Mouse (Mus musculus) midbrain, embryonic 14.5 days (tissue): ENCODE results near the gene Dcp1a. TPM values are rescaled to one million over a fixed set of nuclear protein-coding genes. Genes with fewer than 3 reads are reported as not detected.

ENCODE experiments used
- ATAC-seq: fragments of 200-750 bp; cut with Nextera tagmentation; 2 replicates; pipeline ENCODE4 v1.8.0; 2017; ENCODE audit warnings: moderate number of reproducible peaks, moderate library complexity; ENCODE audit not compliant: low FRiP score, low TSS enrichment
- DNase-seq: peaks from one replicate; pipeline ENCODE4 v3.0.0-alpha.2; 2015
- H3K27ac ChIP-seq: fragments of 300-500 bp; sonication (generic); replicated peaks from 2 replicates; pipeline ENCODE4 v1.5.1; 2014; ENCODE audit warnings: mild to moderate bottlenecking, low read depth, low read length, moderate library complexity
- H3K27me3 ChIP-seq: fragments of 300-500 bp; sonication (generic); 2 replicates; pipeline ENCODE4 v1.6.1; 2014; ENCODE audit warnings: low read length, control low read depth, mixed read lengths; ENCODE audit not compliant: control insufficient read depth, insufficient read depth
- H3K36me3 ChIP-seq: fragments of 300-500 bp; sonication (generic); 2 replicates; pipeline ENCODE4 v1.6.1; 2014; ENCODE audit warnings: low read length, control low read depth; ENCODE audit not compliant: control insufficient read depth, insufficient read depth
- H3K4me1 ChIP-seq: fragments of 300-500 bp; sonication (generic); 2 replicates; pipeline ENCODE4 v1.6.1; 2014; ENCODE audit warnings: mild to moderate bottlenecking, antibody characterized with exemption, low read length, control low read depth; ENCODE audit not compliant: control insufficient read depth, insufficient read depth
- H3K4me2 ChIP-seq: fragments of 300-500 bp; sonication (generic); 2 replicates; pipeline ENCODE4 v1.6.1; 2014; ENCODE audit warnings: mild to moderate bottlenecking, low read length, moderate library complexity
- H3K4me3 ChIP-seq: fragments of 300-500 bp; sonication (generic); replicated peaks from 2 replicates; pipeline ENCODE4 v1.5.1; 2014; ENCODE audit warnings: low read depth, low read length
- H3K9ac ChIP-seq: fragments of 300-500 bp; sonication (generic); replicated peaks from 2 replicates; pipeline ENCODE4 v1.6.1; 2014; ENCODE audit warnings: mild to moderate bottlenecking, low read length, moderate library complexity
- H3K9me3 ChIP-seq: fragments of 300-500 bp; sonication (generic); 2 replicates; pipeline ENCODE4 v1.6.1; 2016; ENCODE audit warnings: low read length, control low read depth, mixed read lengths; ENCODE audit not compliant: control insufficient read depth
- WGBS: fragments of 180-500 bp; shearing (Covaris S2); extraction: QIAGEN DNeasy Blood & Tissue Kit; methylation state at CpG from one replicate; pipeline ENCODE4 v1.1.7; 2014; 5-methylcytosine and 5-hydroxymethylcytosine counted together
- microRNA-seq: library from miRNA; unstranded; fragments of <30 nt; microRNA quantifications from one replicate; pipeline ENCODE4, GENCODE M21; 2016
- polyA plus RNA-seq: library from polyadenylated mRNA; unstranded; fragments of >200 nt; fragmentation: Nextera tagmentation; extraction: Ambion mirVana; gene quantifications from 2 replicates; pipeline ENCODE4 v1.2.1, GENCODE M21; 2014

Dcp1a gene
- polyA plus RNA-seq, 1 experiment from 2014 or later, result 20.5 TPM

DNA sequence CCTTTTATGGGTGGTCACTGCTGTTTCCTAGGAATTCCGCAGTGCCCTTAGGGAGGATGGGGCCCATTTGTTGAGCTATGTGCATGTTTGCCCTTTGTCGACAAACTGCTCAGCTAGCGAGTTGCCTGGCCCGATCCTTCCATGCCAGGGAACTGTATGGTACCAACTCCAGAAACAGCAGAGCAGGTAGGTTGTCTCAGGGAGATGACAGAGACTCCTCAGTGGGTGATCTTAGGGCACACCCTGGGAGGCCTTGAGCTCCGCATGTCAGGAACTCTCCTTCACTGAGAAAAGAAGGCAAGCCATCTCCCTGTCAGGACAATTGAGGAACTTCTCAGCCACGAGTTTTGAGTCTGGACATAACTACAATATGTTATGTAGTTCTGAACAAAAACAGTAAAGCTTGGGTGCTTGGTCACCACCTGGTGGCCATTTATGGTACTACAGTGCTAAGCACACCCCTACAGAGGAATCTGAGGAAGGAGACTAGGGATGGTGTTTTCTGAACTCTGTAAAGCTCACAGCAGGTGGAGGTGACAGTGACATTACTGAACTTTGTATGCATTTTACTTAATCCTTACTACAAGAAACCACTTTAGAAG, 94.7 kb downstream of the Dcp1a start:
- H3K27ac ChIP-seq, result no peak overlapping the region
- H3K36me3 ChIP-seq, result peaks cover 62% of the 10 kb centered on the region
- H3K27me3 ChIP-seq, result no peaks in the 10 kb centered on the region
- ATAC-seq (peak; percentile 46; the same call in 1 of the 2 replicates), DNase-seq (peak; percentile 89)
- H3K9ac ChIP-seq, result no peak overlapping the region
- H3K9me3 ChIP-seq, result no peaks in the 10 kb centered on the region
- H3K4me2 ChIP-seq, result no peak overlapping the region
- 69% methylated on average over 6 of the region's 6 CpGs for WGBS
- H3K4me3 ChIP-seq, result no peak overlapping the region
- H3K4me1 ChIP-seq, result no peaks in the 10 kb centered on the region

- H3K27me3 ChIP-seq, result no peaks in the 10 kb centered on the region
- DNase-seq, result no peak
- no peak overlapping the region for H3K4me2 ChIP-seq
- ATAC-seq, result no peak
- H3K36me3 ChIP-seq, result peaks cover 47% of the 10 kb centered on the region
- H3K9ac ChIP-seq, result no peak overlapping the region
- WGBS, result 84% methylated on average over 7 of the region's 7 CpGs
- H3K27ac ChIP-seq, result no peak overlapping the region
- no peak overlapping the region for H3K4me3 ChIP-seq
- H3K9me3 ChIP-seq, result no peaks in the 10 kb centered on the region
- no peaks in the 10 kb centered on the region for H3K4me1 ChIP-seq
Observed at GRCm38 (mm10) chr14:30575791-30576190, 96.5 kb downstream of the Dcp1a start.

GRCm38 (mm10) chr14:30576260-30576659, 96.9 kb downstream of the Dcp1a start:
- no peak overlapping the region for H3K9ac ChIP-seq
- no peak overlapping the region for H3K27ac ChIP-seq
- no peaks in the 10 kb centered on the region for H3K9me3 ChIP-seq
- H3K4me1 ChIP-seq, result no peaks in the 10 kb centered on the region
- no peak for ATAC-seq
- no peaks in the 10 kb centered on the region for H3K27me3 ChIP-seq
- H3K4me2 ChIP-seq, result no peak overlapping the region
- no peak overlapping the region for H3K4me3 ChIP-seq
- H3K36me3 ChIP-seq, result peaks cover 43% of the 10 kb centered on the region
- DNase-seq, result no peak
- WGBS, result 87% methylated on average over 5 of the region's 5 CpGs

Small RNAs within 50 kb of the gene (microRNA-seq; reads per million reads assigned to microRNA genes)
- gene Mir3076, result 3.5 reads per million, percentile 23 among the genes with 10 or more reads in this experiment

Other genes with a start within 250 kb of the Dcp1a start
- gene Cacna1d, start 11.9 kb downstream of the Dcp1a start, polyA plus RNA-seq, result 10.1 and 13.5 TPM in 2 replicates
- 94.2 and 166 TPM in 2 replicates for gene Tkt, start 68.8 kb downstream of the Dcp1a start, polyA plus RNA-seq
- 10.6 and 12.8 TPM in 2 replicates for gene Prkcd, start 146.7 kb downstream of the Dcp1a start, polyA plus RNA-seq
- gene Rft1, start 174.8 kb downstream of the Dcp1a start, polyA plus RNA-seq, result 7.7 and 10.3 TPM in 2 replicates
- 17.0 and 20.9 TPM in 2 replicates for gene Sfmbt1, start 235.3 kb downstream of the Dcp1a start, polyA plus RNA-seq